Mouse (Mus musculus) testis, postnatal 14 days (tissue): ENCODE measurements at regions not wholly inside any gene's neighbourhood (a gene's known extent, or its start where the extent isn't known, plus 50 kb on each side); places are given as distances from the start of the nearest gene placed in this dataset.

Source experiments
- DNase-seq: peaks from one replicate; pipeline ENCODE4 v3.0.0; 2021; ENCODE audit warnings: low spot score

GRCm38 (mm10) chr3:121618561-121618960 lies 52.0 kb upstream of the 4930432M17Rik start:
- DNase-seq, result no peak

- DNase-seq, result no peak
Observed at GRCm38 (mm10) chr3:121618161-121618560, 52.4 kb upstream of the 4930432M17Rik start.

GRCm38 (mm10) chr3:121617351-121617750 lies 53.2 kb upstream of the 4930432M17Rik start:
- DNase-seq, result no peak

GRCm38 (mm10) chr3:121616075-121616474 lies 54.5 kb upstream of the 4930432M17Rik start:
- no peak for DNase-seq

- no peak for DNase-seq
Observed at GRCm38 (mm10) chr3:121614741-121615140, 55.8 kb upstream of the 4930432M17Rik start.

- no peak for DNase-seq
Observed at GRCm38 (mm10) chr3:121613224-121613623, 57.3 kb upstream of the 4930432M17Rik start.

- no peak for DNase-seq
Observed at GRCm38 (mm10) chr3:121609845-121610244, 60.7 kb upstream of the 4930432M17Rik start.

GRCm38 (mm10) chr3:121609090-121609489 lies 61.5 kb upstream of the 4930432M17Rik start:
- DNase-seq, result peak; percentile 27

GRCm38 (mm10) chr3:121604737-121605136 lies 65.8 kb upstream of the 4930432M17Rik start:
- peak; percentile 54 for DNase-seq

GRCm38 (mm10) chr3:121604081-121604480 lies 66.5 kb upstream of the 4930432M17Rik start:
- DNase-seq, result no peak

GRCm38 (mm10) chr3:121602826-121603370 lies 67.7 kb upstream of the 4930432M17Rik start:
- DNase-seq, result no peak

- DNase-seq, result peak; percentile 35
Observed at GRCm38 (mm10) chr3:121602082-121602561, 68.4 kb upstream of the 4930432M17Rik start.

- DNase-seq, result peak; percentile 28
Observed at GRCm38 (mm10) chr3:121600841-121601240, 68.6 kb upstream of the Slc44a3 start.

GRCm38 (mm10) chr3:121600388-121600787 lies 68.2 kb upstream of the Slc44a3 start:
- no peak for DNase-seq

GRCm38 (mm10) chr3:121597988-121598387 lies 65.8 kb upstream of the Slc44a3 start:
- DNase-seq, result no peak

- DNase-seq, result no peak
Observed at GRCm38 (mm10) chr3:121597203-121597602, 65.0 kb upstream of the Slc44a3 start.

GRCm38 (mm10) chr3:121594580-121594979 lies 62.4 kb upstream of the Slc44a3 start:
- no peak for DNase-seq

GRCm38 (mm10) chr3:121593598-121594117 lies 61.5 kb upstream of the Slc44a3 start:
- DNase-seq, result no peak

- DNase-seq, result no peak
Observed at GRCm38 (mm10) chr3:121593143-121593542, 60.9 kb upstream of the Slc44a3 start.

- DNase-seq, result no peak
Observed at GRCm38 (mm10) chr3:121589494-121589885, 57.3 kb upstream of the Slc44a3 start.

- DNase-seq, result peak; percentile 70
Observed at GRCm38 (mm10) chr3:121588737-121589493, 56.7 kb upstream of the Slc44a3 start.

- DNase-seq, result no peak
Observed at GRCm38 (mm10) chr3:121585306-121585705, 53.1 kb upstream of the Slc44a3 start.

- peak; percentile 50 for DNase-seq
Observed at GRCm38 (mm10) chr3:121584736-121585151, 52.5 kb upstream of the Slc44a3 start.
